Mouse (Mus musculus): ENCODE measurements around the gene Ktn1.

Ktn1 gene

GRCm38 (mm10) chr14:47754253-47754897 is 106.1 kb downstream of the Ktn1 start:
- no peak for DNase-seq (ENCODE audit: extremely low spot score)

- DNase-seq (ENCODE audit: extremely low spot score), result no peak
Measured at GRCm38 (mm10) chr14:47756411-47757065, 108.3 kb downstream of the Ktn1 start.

GRCm38 (mm10) chr14:47765192-47765591 is 116.9 kb downstream of the Ktn1 start:
- no peak for DNase-seq (ENCODE audit: extremely low spot score)

- DNase-seq (ENCODE audit: extremely low spot score), result no peak
Measured at GRCm38 (mm10) chr14:47765796-47766195, 117.5 kb downstream of the Ktn1 start.

GRCm38 (mm10) chr14:47766373-47766772 is 118.1 kb downstream of the Ktn1 start:
- DNase-seq (ENCODE audit: extremely low spot score), result no peak

- no peak for DNase-seq (ENCODE audit: extremely low spot score)
Measured at GRCm38 (mm10) chr14:47771496-47771895, 123.2 kb downstream of the Ktn1 start.

- DNase-seq (ENCODE audit: extremely low spot score), result no peak
Measured at GRCm38 (mm10) chr14:47775543-47775942, 127.3 kb downstream of the Ktn1 start.

- no peak for DNase-seq (ENCODE audit: extremely low spot score)
Measured at GRCm38 (mm10) chr14:47776260-47777035, 128.2 kb downstream of the Ktn1 start.

- DNase-seq (ENCODE audit: extremely low spot score), result peak; percentile 8
Measured at GRCm38 (mm10) chr14:47786112-47786511, 137.9 kb downstream of the Ktn1 start.

Data from embryo, embryonic 9.5 days (tissue).